Mouse (Mus musculus) stomach, embryonic 14.5 days (tissue): ENCODE measurements at regions not wholly inside any gene's neighbourhood (a gene's known extent, or its start where the extent isn't known, plus 50 kb on each side); places are given as distances from the start of the nearest gene placed in this dataset. TPM values are rescaled to one million over a fixed set of nuclear protein-coding genes. Genes with fewer than 3 reads are reported as not detected.

ENCODE experiments used
- ATAC-seq: fragments of 200-750 bp; cut with Nextera tagmentation; 2 replicates; pipeline ENCODE4 v1.8.0; 2017; ENCODE audit warnings: low read depth, moderate TSS enrichment; ENCODE audit not compliant: insufficient number of reproducible peaks, insufficient read depth, low FRiP score
- H3K27ac ChIP-seq: fragments of 300-500 bp; sonication (generic); 2 replicates; pipeline ENCODE4 v1.5.1; 2014; ENCODE audit warnings: mild to moderate bottlenecking, low read length, moderate library complexity, mixed read lengths
- H3K27me3 ChIP-seq: fragments of 300-500 bp; sonication (generic); 2 replicates; pipeline ENCODE4 v1.6.1; 2014; ENCODE audit warnings: low read length, control low read depth, mixed read lengths; ENCODE audit not compliant: control insufficient read depth, insufficient read depth
- H3K36me3 ChIP-seq: fragments of 300-500 bp; sonication (generic); 2 replicates; pipeline ENCODE4 v1.6.1; 2014; ENCODE audit warnings: mild to moderate bottlenecking, control low read depth, low read length, moderate library complexity, mixed read lengths; ENCODE audit not compliant: control insufficient read depth, insufficient read depth
- H3K4me1 ChIP-seq: fragments of 300-500 bp; sonication (generic); 2 replicates; pipeline ENCODE4 v1.6.1; 2014; ENCODE audit warnings: low read length, control low read depth, mixed read lengths; ENCODE audit not compliant: control insufficient read depth, insufficient read depth
- H3K4me2 ChIP-seq: fragments of 300-500 bp; sonication (generic); replicated peaks from 2 replicates; pipeline ENCODE4 v1.6.1; 2014; ENCODE audit warnings: low read depth, low read length, control low read depth
- H3K4me3 ChIP-seq: fragments of 300-500 bp; sonication (generic); 2 replicates; pipeline ENCODE4 v1.5.1; 2014; ENCODE audit warnings: low read depth, low read length, control low read depth
- H3K9ac ChIP-seq: fragments of 300-500 bp; sonication (generic); replicated peaks from 2 replicates; pipeline ENCODE4 v1.6.1; 2014; ENCODE audit warnings: low read depth, mild to moderate bottlenecking, control low read depth, low read length, moderate library complexity, mixed read lengths
- H3K9me3 ChIP-seq: fragments of 300-500 bp; sonication (generic); 2 replicates; pipeline ENCODE4 v1.6.1; 2016; ENCODE audit warnings: low read depth, low read length, control low read depth; ENCODE audit not compliant: control insufficient read depth
- WGBS: fragments of 180-500 bp; shearing (Covaris S2); extraction: QIAGEN DNeasy Blood & Tissue Kit; methylation state at CpG from one replicate; pipeline ENCODE4 v1.1.7; 2014; 5-methylcytosine and 5-hydroxymethylcytosine counted together
- microRNA-seq: library from miRNA; unstranded; fragments of <30 nt; microRNA quantifications from one replicate; pipeline ENCODE4, GENCODE M21; 2016

DNA sequence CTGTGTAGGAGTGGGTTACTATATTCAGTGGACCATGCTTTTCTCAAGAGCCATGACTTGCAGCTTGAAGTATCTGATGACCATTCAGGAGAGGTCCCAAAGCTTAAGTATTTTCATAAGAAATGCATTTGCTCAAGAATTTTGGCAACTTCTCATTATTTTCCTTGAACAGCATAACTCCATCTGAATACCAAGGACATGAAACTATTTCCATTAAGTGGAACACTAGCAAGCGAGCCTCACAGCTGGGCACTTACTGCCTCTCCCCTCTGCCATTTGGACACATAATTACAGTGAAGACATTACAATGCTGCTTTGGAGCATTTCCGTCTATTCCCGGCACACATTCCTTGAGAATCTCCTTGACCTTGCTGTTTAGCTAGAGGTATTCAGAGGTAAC is 160.6 kb downstream of the Snx13 start:
- Histone ChIP-seq H3K36me3 (no peaks in the 10 kb centered on the region), H3K27me3 (no peaks in the 10 kb centered on the region), H3K4me2 (no peak overlapping the region), H3K9ac (no peak overlapping the region), H3K4me1 (no peaks in the 10 kb centered on the region), H3K9me3 (no peaks in the 10 kb centered on the region), H3K4me3 (no peak overlapping the region), H3K27ac (no peak overlapping the region)
- 63% methylated on average over 3 of the region's 3 CpGs for WGBS
- ATAC-seq, result no peak

DNA sequence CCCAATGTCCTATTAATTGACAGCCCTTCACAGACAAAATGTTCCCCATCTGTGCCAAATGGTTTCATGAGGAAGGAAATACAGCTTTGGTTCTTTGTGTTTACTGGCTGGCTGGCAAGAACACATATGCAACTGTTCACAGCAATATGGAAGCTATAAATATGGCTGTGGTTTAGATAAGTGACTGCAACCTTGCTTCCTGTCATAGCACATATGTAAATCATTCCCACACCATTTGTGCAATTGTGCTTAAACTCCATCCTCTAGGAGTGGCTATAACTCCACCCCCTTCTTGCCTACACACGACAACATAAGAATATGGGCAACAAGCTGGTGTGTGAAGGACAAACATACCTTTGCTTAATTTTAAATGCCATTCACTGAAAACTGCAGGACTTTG is 156.4 kb downstream of the Snx13 start:
- no peak overlapping the region for H3K27ac ChIP-seq
- H3K4me3 ChIP-seq, result no peak overlapping the region
- H3K4me2 ChIP-seq, result no peak overlapping the region
- H3K9me3 ChIP-seq, result no peaks in the 10 kb centered on the region
- no peak for ATAC-seq
- H3K27me3 ChIP-seq, result no peaks in the 10 kb centered on the region
- WGBS, result 81% methylated on average over 1 of the region's 1 CpGs
- H3K4me1 ChIP-seq, result no peaks in the 10 kb centered on the region
- H3K36me3 ChIP-seq, result no peaks in the 10 kb centered on the region
- no peak overlapping the region for H3K9ac ChIP-seq

DNA sequence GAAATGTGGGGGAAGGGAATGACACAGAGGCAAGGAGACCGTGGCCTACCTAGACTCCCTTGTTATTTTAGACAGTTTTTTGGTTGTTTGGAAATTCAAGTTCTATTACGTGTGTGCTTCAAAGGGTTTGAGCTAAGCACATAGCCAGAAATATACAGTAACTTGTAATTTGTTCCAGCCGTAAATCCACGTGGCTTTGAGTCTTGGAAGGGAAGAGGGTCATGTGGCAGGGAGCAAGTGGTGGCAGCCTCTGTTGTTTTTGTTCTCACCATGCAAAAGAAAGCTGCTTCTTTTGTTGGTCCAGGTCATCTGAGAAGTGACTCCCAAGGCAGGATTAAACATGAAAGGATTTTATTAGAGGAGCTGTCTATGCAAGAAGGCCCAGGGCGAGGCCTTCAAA is 153.1 kb downstream of the Snx13 start:
- H3K36me3 ChIP-seq, result no peaks in the 10 kb centered on the region
- no peak overlapping the region for H3K4me2 ChIP-seq
- H3K27me3 ChIP-seq, result no peaks in the 10 kb centered on the region
- no peak overlapping the region for H3K27ac ChIP-seq
- H3K9ac ChIP-seq, result no peak overlapping the region
- WGBS, result 64% methylated on average over 5 of the region's 5 CpGs
- H3K4me1 ChIP-seq, result no peaks in the 10 kb centered on the region
- no peak for ATAC-seq
- no peaks in the 10 kb centered on the region for H3K9me3 ChIP-seq
- H3K4me3 ChIP-seq, result no peak overlapping the region

Small RNA genes lying in the stretch of these regions (microRNA-seq; reads per million reads assigned to microRNA genes)
- gene Gm44396, result not detected
